Mouse (Mus musculus) cerebellum, adult 2 months (tissue): ENCODE measurements around the gene Gnb2. TPM values are rescaled to one million over a fixed set of nuclear protein-coding genes. Genes with fewer than 3 reads are reported as not detected.
A peak's percentile ranks its signal among the peaks of the same experiment; 100 is the strongest.

Experiments
- DNase-seq, 2 experiments: peaks; one replicate each; pipeline ENCODE4 v3.0.0; 2021
- H3K27ac ChIP-seq: fragments of 200-500 bp; 2 replicates; pipeline ENCODE4 v1.5.1; 2012; ENCODE audit warnings: low read length, control low read depth, inconsistent platforms; ENCODE audit not compliant: insufficient read depth
- H3K27me3 ChIP-seq: fragments of 200-500 bp; 2 replicates; pipeline ENCODE4 v1.6.1; 2012; ENCODE audit warnings: inconsistent platforms, mild to moderate bottlenecking, low read length, moderate library complexity; ENCODE audit not compliant: control insufficient read depth, insufficient read depth
- H3K4me1 ChIP-seq: fragments of 200-500 bp; 2 replicates; pipeline ENCODE4 v1.6.1; 2011; ENCODE audit warnings: low read length; ENCODE audit not compliant: control insufficient read depth, insufficient read depth
- H3K4me3 ChIP-seq: fragments of 200-500 bp; replicated peaks from 2 replicates; pipeline ENCODE3; 2011; ENCODE audit warnings: mild to moderate bottlenecking, low read depth, low read length, control low read depth; ENCODE audit not compliant: insufficient read depth
- CTCF ChIP-seq: fragments of 200-500 bp; IDR thresholded peaks from 2 replicates; pipeline ENCODE4 v1.5.1; 2011; ENCODE audit warnings: low read depth, mild to moderate bottlenecking, control low read depth, low read length, moderate library complexity, borderline replicate concordance; ENCODE audit not compliant: insufficient read depth
- POLR2A ChIP-seq: fragments of 200-500 bp; IDR thresholded peaks from 2 replicates; pipeline ENCODE4 v1.6.1; 2011; ENCODE audit warnings: low read length, control low read depth, borderline replicate concordance; ENCODE audit not compliant: insufficient read depth
- WGBS: fragments of 180-500 bp; shearing (Covaris S2); methylation state at CpG from one replicate; pipeline ENCODE4 v1.1.7; 2018; 5-methylcytosine and 5-hydroxymethylcytosine counted together
- polyA plus RNA-seq: library from polyadenylated mRNA; depleted of rRNA; stranded (reverse); fragments of >200 nt; gene quantifications from 2 replicates; pipeline ENCODE4 v1.2.3, GENCODE M21; 2012

The Gnb2 gene
- polyA plus RNA-seq, 1 experiment = 410 TPM

DNA sequence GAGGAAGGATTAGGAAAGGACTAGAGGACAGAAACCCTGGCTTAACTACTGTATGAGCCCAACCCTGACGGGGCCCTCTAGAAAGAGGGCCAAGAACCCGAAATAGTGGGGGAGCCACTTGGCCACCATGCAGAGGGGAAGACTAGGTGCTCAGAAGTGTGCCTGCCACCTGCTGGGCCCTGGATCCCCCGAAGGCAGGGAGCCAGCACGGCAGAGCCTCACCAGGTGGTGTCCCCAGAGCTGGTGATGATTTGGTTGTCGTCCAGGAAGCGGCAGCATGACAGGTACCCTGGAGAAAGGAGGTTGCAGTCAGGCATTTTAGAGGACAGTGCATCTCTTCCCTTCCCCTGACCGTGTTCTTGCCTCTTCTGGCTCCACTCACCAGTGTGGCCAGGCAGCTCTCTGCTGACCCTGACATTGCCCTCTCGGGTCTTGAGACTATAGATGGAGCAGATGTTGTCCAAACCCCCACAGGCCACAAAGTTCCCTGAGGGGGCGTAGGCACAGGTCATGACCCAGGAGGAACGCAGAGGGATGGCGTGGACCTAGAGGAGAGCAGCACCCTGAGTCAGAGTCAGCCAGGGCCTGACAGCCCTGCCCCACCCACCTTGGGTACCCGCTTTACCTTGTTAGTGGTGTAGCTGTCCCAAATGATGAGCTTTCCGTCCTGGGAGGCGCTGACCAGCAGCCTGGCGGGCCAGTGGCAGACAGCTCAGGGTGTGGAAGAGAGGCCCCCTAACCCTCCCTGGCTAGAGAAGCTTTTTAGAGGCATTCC lies 3.9 kb downstream of the Gnb2 start:
- H3K4me3 ChIP-seq = no peak overlapping the region
- 42% methylated on average over 15 of the region's 15 CpGs for WGBS
- H3K27me3 ChIP-seq = no peaks in the 10 kb centered on the region
- peaks cover 18% of the 10 kb centered on the region for H3K4me1 ChIP-seq
- H3K27ac ChIP-seq = no peak overlapping the region
- TF ChIP-seq POLR2A (no peak), CTCF (no peak)
- DNase-seq = peak in 1 of 2 experiments; percentile 55

DNA sequence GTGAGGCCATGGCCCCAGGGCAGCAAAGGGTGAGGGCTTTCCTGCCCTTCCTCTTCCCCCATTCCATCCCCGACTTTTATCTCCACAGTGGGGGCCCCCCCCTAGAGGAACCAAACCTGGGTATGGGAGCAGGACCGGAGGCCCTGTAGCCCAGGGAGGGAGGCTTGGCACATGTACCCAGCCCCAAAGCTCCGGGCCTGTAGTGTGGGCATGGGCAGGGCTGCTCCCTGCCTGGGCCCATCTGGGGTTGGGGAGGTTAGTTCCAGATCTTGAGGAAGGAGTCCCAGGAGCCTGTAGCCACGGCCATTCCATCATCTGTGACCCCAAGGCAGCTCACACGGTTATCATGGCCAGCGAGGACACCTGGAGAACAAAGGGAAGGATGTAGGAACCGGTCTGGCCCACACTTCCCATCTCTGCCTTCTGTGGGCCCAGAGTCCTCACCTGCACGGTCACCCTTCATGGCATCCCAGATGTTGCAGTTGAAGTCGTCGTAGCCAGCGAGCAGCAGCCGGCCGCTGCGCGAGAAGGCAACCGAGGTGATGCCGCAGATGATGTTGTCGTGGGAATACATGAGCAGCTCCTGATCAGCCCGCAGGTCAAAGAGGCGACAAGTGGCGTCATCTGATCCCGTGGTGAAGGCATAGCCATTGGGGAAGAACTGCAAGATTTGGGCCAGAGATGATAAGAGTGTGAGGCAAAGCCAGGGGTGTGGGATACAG lies 4.9 kb downstream of the Gnb2 start:
- 62% methylated on average over 22 of the region's 22 CpGs for WGBS
- peaks cover 19% of the 10 kb centered on the region for H3K4me1 ChIP-seq

DNA sequence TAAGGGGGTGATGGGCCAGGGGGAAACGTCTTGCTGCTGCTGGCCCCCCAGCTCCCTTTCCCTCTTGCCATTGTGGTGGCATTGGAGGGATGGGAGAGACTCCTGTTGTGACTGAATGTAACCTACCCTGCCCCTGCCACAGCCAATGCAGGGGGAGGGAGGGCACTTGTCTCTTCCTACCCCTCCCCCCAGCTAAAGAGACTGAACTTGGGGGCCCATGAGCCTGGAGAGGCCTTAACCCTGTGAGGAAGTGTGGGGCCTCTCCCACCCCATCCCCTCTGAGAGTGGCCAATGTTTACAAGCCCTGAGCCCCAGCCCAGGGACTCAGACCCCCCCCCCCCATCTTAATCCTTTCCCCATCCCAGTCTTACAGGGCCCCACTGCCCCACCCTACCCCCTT lies 5.9 kb downstream of the Gnb2 start:
- no peak for DNase-seq
- Histone ChIP-seq H3K4me1 (peaks cover 22% of the 10 kb centered on the region), H3K27me3 (no peaks in the 10 kb centered on the region), H3K4me3 (no peak overlapping the region), H3K27ac (no peak overlapping the region)
- TF ChIP-seq CTCF (no peak), POLR2A (no peak)
- 24% methylated on average over 1 of the region's 1 CpGs for WGBS

More for the DNA sequence above, 4.9 kb downstream of the Gnb2 start:
- TF ChIP-seq POLR2A = no peak
- TF ChIP-seq CTCF = no peak
- no peak overlapping the region for H3K4me3 ChIP-seq
- H3K27ac ChIP-seq = no peak overlapping the region
- H3K27me3 ChIP-seq = no peaks in the 10 kb centered on the region
- peak in 1 of 2 experiments; percentile 52 for DNase-seq

GRCm38 (mm10) chr5:137526192-137526936 lies 6.9 kb downstream of the Gnb2 start:
- 13% methylated on average over 16 of the region's 16 CpGs for WGBS
- no peak overlapping the region for H3K4me3 ChIP-seq
- no peak for TF ChIP-seq POLR2A
- no peak for TF ChIP-seq CTCF
- H3K27me3 ChIP-seq = no peaks in the 10 kb centered on the region
- peak; percentile 54 to 61 for DNase-seq
- H3K27ac ChIP-seq = peak overlapping the region; percentile 12; the same call in 1 of the 2 replicates
- peaks cover 22% of the 10 kb centered on the region for H3K4me1 ChIP-seq

DNA sequence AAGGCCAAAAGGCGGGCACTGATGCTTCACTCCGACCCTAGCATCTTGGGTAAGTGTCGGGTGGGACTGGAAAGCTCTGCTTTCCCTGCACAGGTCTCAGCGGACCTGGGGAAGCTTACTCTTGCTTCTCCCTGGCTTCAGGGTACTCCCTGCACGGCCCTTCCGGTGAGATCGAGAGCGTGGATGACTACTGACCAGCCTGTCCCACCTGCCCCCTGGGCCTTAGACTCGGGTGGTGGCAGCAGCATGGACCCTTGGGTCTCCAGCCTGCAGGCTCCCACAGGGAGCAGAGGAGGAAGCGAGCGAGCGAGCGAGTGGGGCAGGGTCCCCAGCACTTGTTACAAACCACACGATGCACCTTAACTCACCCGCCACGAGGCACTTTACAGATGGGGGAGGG lies 7.8 kb downstream of the Gnb2 start:
- DNase-seq = peak in 1 of 2 experiments; percentile 30
- Histone ChIP-seq H3K4me3 (no peak overlapping the region), H3K4me1 (peaks cover 22% of the 10 kb centered on the region), H3K27ac (no peak overlapping the region), H3K27me3 (no peaks in the 10 kb centered on the region)
- WGBS = 67% methylated on average over 16 of the region's 16 CpGs
- TF ChIP-seq POLR2A (no peak), CTCF (no peak)

GRCm38 (mm10) chr5:137524671-137525070 lies 8.6 kb downstream of the Gnb2 start:
- peaks cover 16% of the 10 kb centered on the region for H3K4me1 ChIP-seq
- H3K27ac ChIP-seq = no peak overlapping the region
- WGBS = 55% methylated on average over 13 of the region's 13 CpGs
- DNase-seq = no peak
- H3K27me3 ChIP-seq = no peaks in the 10 kb centered on the region
- H3K4me3 ChIP-seq = no peak overlapping the region
- TF ChIP-seq CTCF = no peak
- no peak for TF ChIP-seq POLR2A

- Histone ChIP-seq H3K27me3 (no peaks in the 10 kb centered on the region), H3K27ac (no peak overlapping the region), H3K4me1 (peaks cover 11% of the 10 kb centered on the region), H3K4me3 (no peak overlapping the region)
- TF ChIP-seq CTCF (no peak), POLR2A (no peak)
- 43% methylated on average over 8 of the region's 8 CpGs for WGBS
- no peak for DNase-seq
Observed at GRCm38 (mm10) chr5:137524251-137524515, 9.1 kb downstream of the Gnb2 start.
